Mouse (Mus musculus) MEL (cell line): Measurements from ENCODE around the gene Rfc4.
A peak's percentile ranks its signal among the peaks of the same experiment; 100 is the strongest.

Experiments used
- CHD2 ChIP-seq: IDR thresholded peaks from 2 replicates; pipeline ENCODE4 v1.6.1; 2011; ENCODE audit warnings: low read length, improper control_type of control experiment
- CTCF ChIP-seq, 3 experiments: IDR thresholded peaks in 2 of 3; conservative IDR thresholded peaks in 1 of 3; 2 replicates each; pipeline ENCODE4 v1.5.1; 2011 to 2012; ENCODE audit warnings: low read length in 3 of 3, low read depth in 2 of 3, mild to moderate bottlenecking in 2 of 3, improper control_type of control experiment in 1 of 3, inconsistent platforms in 1 of 3, mixed read lengths in 1 of 3, moderate library complexity in 1 of 3; ENCODE audit not compliant: control insufficient read depth in 1 of 3, insufficient read depth in 1 of 3, poor library complexity in 1 of 3, severe bottlenecking in 1 of 3
- GATA1 ChIP-seq: IDR thresholded peaks from 2 replicates; pipeline ENCODE4 v1.6.1; 2011; ENCODE audit warnings: low read depth, low read length, improper control_type of control experiment
- HCFC1 ChIP-seq: IDR thresholded peaks from 2 replicates; pipeline ENCODE4 v1.6.1; 2012; ENCODE audit warnings: low read depth, mild to moderate bottlenecking, inconsistent platforms, low read length, improper control_type of control experiment, moderate library complexity
- MAFK ChIP-seq: IDR thresholded peaks from 2 replicates; pipeline ENCODE4 v1.6.1; 2011; ENCODE audit warnings: low read depth, mild to moderate bottlenecking, low read length, improper control_type of control experiment, borderline replicate concordance
- POLR2A ChIP-seq, 2 experiments: IDR thresholded peaks; 2 replicates each; pipeline ENCODE4 v1.6.1; 2011 to 2012; ENCODE audit warnings: low read length in 2 of 2, mild to moderate bottlenecking in 2 of 2, control low read depth in 1 of 2, improper control_type of control experiment in 1 of 2, low read depth in 1 of 2, moderate library complexity in 1 of 2; ENCODE audit not compliant: control insufficient read depth in 1 of 2, insufficient read depth in 1 of 2, poor library complexity in 1 of 2
- RAD21 ChIP-seq: IDR thresholded peaks from 2 replicates; pipeline ENCODE4 v1.6.1; 2011; ENCODE audit warnings: mild to moderate bottlenecking, low read depth, low read length, improper control_type of control experiment
- TAL1 ChIP-seq: IDR thresholded peaks from 2 replicates; pipeline ENCODE4 v1.6.1; 2012; ENCODE audit warnings: mild to moderate bottlenecking, inconsistent platforms, low read length, moderate library complexity, mixed read lengths
- TCF12 ChIP-seq: IDR thresholded peaks from 2 replicates; pipeline ENCODE4 v1.6.1; 2014; ENCODE audit warnings: low read depth, mild to moderate bottlenecking, inconsistent platforms, low read length, improper control_type of control experiment, moderate library complexity
- USF1 ChIP-seq: IDR thresholded peaks from 2 replicates; pipeline ENCODE4 v1.6.1; 2014; ENCODE audit warnings: low read depth, mild to moderate bottlenecking, inconsistent platforms, low read length, improper control_type of control experiment, moderate library complexity
- ZC3H11A ChIP-seq: IDR thresholded peaks from 2 replicates; pipeline ENCODE4 v1.6.1; 2012; ENCODE audit warnings: low read depth, mild to moderate bottlenecking, inconsistent platforms, low read length, improper control_type of control experiment
- ZKSCAN1 ChIP-seq: IDR thresholded peaks from 2 replicates; pipeline ENCODE4 v1.6.1; 2012; ENCODE audit warnings: low read depth, mild to moderate bottlenecking, inconsistent platforms, low read length, improper control_type of control experiment, moderate library complexity

- TF ChIP-seq ZC3H11A = no peak
- TF ChIP-seq POLR2A (IDR thresholded peaks at IDR 0.05; ENCODE audit: control insufficient read depth in 1 of 2, insufficient read depth in 1 of 2, low read depth in 1 of 2, low read length in 2 of 2, poor library complexity in 1 of 2) = peak; percentile 82 to 95
- TF ChIP-seq CHD2 = no peak
- no peak for TF ChIP-seq MAFK
- no peak for TF ChIP-seq USF1
- no peak for TF ChIP-seq RAD21
- TF ChIP-seq HCFC1 = peak; percentile 93
- peak; percentile 66 for TF ChIP-seq TCF12
- no peak for TF ChIP-seq ZKSCAN1
- TF ChIP-seq CTCF (IDR thresholded peaks at IDR 0.05 in 2 of 3, conservative IDR thresholded peaks at IDR 0.05 in 1 of 3; ENCODE audit: control insufficient read depth in 1 of 3, insufficient read depth in 1 of 3, low read depth in 2 of 3, low read length in 3 of 3, poor library complexity in 1 of 3, severe bottlenecking in 1 of 3) = peak; percentile 0 to 15 (median 7); a peak in 2 of 6 replicates
- no peak for TF ChIP-seq TAL1
- TF ChIP-seq GATA1 = no peak
Measured at GRCm38 (mm10) chr16:23127673-23128375, at the start of gene Rfc4.
